Comparison of ENCODE assay signal across 23 mouse cellular contexts in genomic region chr16:28511413-28511812, GRCm38 (mm10).
DNase-seq lines count a peak whose midpoint lies in the region; ATAC-seq and TF ChIP-seq lines count a peak whose summit lies in the region.
"Had no signal": no experiment of that assay in that cellular context is flagged by ENCODE, and none has a peak within 500 bp of the region (broad histone marks: within the 10 kb centered on the region; RNA-seq: fewer than 3 reads in every experiment).

No protein-coding gene starts in this region.

- H3K27ac ChIP-seq in forebrain, postnatal 0 days (ENCODE audit: low read depth, low read length), result no peak overlapping the region
- H3K27ac ChIP-seq in forebrain, embryonic 14.5 days (ENCODE audit: low read depth, low read length), result no peak overlapping the region
- H3K27ac ChIP-seq in heart, embryonic 11.5 days (ENCODE audit: low read depth, low read length), result no peak overlapping the region
- H3K27ac ChIP-seq: forebrain, embryonic 10.5 days; hindbrain, postnatal 0 days; kidney, postnatal 0 days; limb, embryonic 13.5 days; liver, embryonic 13.5 days; lung, embryonic 15.5 days; midbrain, embryonic 15.5 days had no signal

- no peak overlapping the region for H3K4me3 ChIP-seq in forebrain, postnatal 0 days (ENCODE audit: low read depth, low read length)
- H3K4me3 ChIP-seq in forebrain, embryonic 14.5 days (ENCODE audit: low read depth, low read length), result no peak overlapping the region
- no peak overlapping the region for H3K4me3 ChIP-seq in heart, embryonic 11.5 days (ENCODE audit: low read depth, low read length)
- H3K4me3 ChIP-seq: forebrain, embryonic 10.5 days; limb, embryonic 13.5 days; liver, embryonic 13.5 days; lung, embryonic 15.5 days; midbrain, embryonic 15.5 days had no signal

- H3K27me3 ChIP-seq in forebrain, postnatal 0 days (ENCODE audit: insufficient read depth, low read length), result no peaks in the 10 kb centered on the region
- H3K27me3 ChIP-seq in forebrain, embryonic 14.5 days (replicated peaks; ENCODE audit: control insufficient read depth, insufficient read depth, low read length), result no peaks in the 10 kb centered on the region
- H3K27me3 ChIP-seq in heart, embryonic 11.5 days (ENCODE audit: control insufficient read depth, insufficient read depth, low read length), result no peaks in the 10 kb centered on the region
- H3K27me3 ChIP-seq: limb, embryonic 13.5 days; liver, embryonic 13.5 days; lung, embryonic 15.5 days; midbrain, embryonic 15.5 days had no signal

- ATAC-seq in forebrain, postnatal 0 days, result peak; percentile 29; the same call in 1 of the 2 replicates
- no peak for ATAC-seq in forebrain, embryonic 14.5 days
- ATAC-seq in heart, embryonic 11.5 days (replicated peaks; ENCODE audit: insufficient number of reproducible peaks, low FRiP score, low TSS enrichment), result no peak
- ATAC-seq: hindbrain, postnatal 0 days had no signal

- DNase-seq in forebrain, postnatal 0 days, result no peak
- no peak for DNase-seq in forebrain, embryonic 14.5 days (ENCODE audit: low spot score)
- peak; percentile 15 for DNase-seq in right cerebral cortex, postnatal 14 days
- DNase-seq in right cerebral cortex, adult 2 months (ENCODE audit: low spot score in 2 of 2), result no peak
- peak; percentile 12 for DNase-seq in embryo, embryonic 11 days
- no peak for DNase-seq in layer of hippocampus, adult 11-12 months (ENCODE audit: low spot score)
- no peak for DNase-seq in adrenal gland, adult (ENCODE audit: inconsistent age in 2 of 2, low spot score in 1 of 2)
- DNase-seq: adrenal gland, postnatal 25 days; cerebellum, adult 2 months; cerebellum, postnatal 36 days; gastrocnemius, postnatal 10 days; heart, adult 18-20 months; heart, postnatal 36 days; kidney, adult 11 months; liver, embryonic 13.5 days; lung, postnatal 4 days had no signal

- H3K4me2 ChIP-seq in forebrain, postnatal 0 days (ENCODE audit: low read depth), result no peak overlapping the region
- no peak overlapping the region for H3K4me2 ChIP-seq in forebrain, embryonic 14.5 days (ENCODE audit: low read length)
- no peak overlapping the region for H3K4me2 ChIP-seq in heart, embryonic 11.5 days
- H3K4me2 ChIP-seq: limb, embryonic 13.5 days; liver, embryonic 13.5 days; lung, embryonic 15.5 days; midbrain, embryonic 15.5 days had no signal

- no peaks in the 10 kb centered on the region for H3K36me3 ChIP-seq in forebrain, postnatal 0 days (ENCODE audit: insufficient read depth)
- no peaks in the 10 kb centered on the region for H3K36me3 ChIP-seq in forebrain, embryonic 14.5 days (ENCODE audit: control insufficient read depth, insufficient read depth, low read length)
- no peaks in the 10 kb centered on the region for H3K36me3 ChIP-seq in heart, embryonic 11.5 days (ENCODE audit: control insufficient read depth, insufficient read depth, low read length)
- H3K36me3 ChIP-seq: forebrain, embryonic 10.5 days; limb, embryonic 13.5 days; liver, embryonic 13.5 days; lung, embryonic 15.5 days; midbrain, embryonic 15.5 days had no signal

- TF ChIP-seq CTCF in forebrain, postnatal 0 days (IDR thresholded peaks at IDR 0.05; ENCODE audit: low read depth), result no peak

- no peaks in the 10 kb centered on the region for H3K9me3 ChIP-seq in forebrain, postnatal 0 days (ENCODE audit: low read length)
- no peaks in the 10 kb centered on the region for H3K9me3 ChIP-seq in forebrain, embryonic 14.5 days (replicated peaks; ENCODE audit: control insufficient read depth, low read length)
- no peaks in the 10 kb centered on the region for H3K9me3 ChIP-seq in heart, embryonic 11.5 days (replicated peaks; ENCODE audit: control insufficient read depth, low read length)
- H3K9me3 ChIP-seq: forebrain, embryonic 10.5 days; limb, embryonic 13.5 days; liver, embryonic 13.5 days; lung, embryonic 15.5 days; midbrain, embryonic 15.5 days had no signal

- WGBS in forebrain, postnatal 0 days, result 30% methylated on average over 5 of the region's 5 CpGs
- 32% methylated on average over 5 of the region's 5 CpGs for WGBS in forebrain, embryonic 14.5 days
- 25% methylated on average over 5 of the region's 5 CpGs for WGBS in heart, embryonic 11.5 days (ENCODE audit: insufficient replicate concordance)

- no peaks in the 10 kb centered on the region for H3K4me1 ChIP-seq in forebrain, postnatal 0 days (ENCODE audit: insufficient read depth)
- no peaks in the 10 kb centered on the region for H3K4me1 ChIP-seq in forebrain, embryonic 14.5 days (ENCODE audit: control insufficient read depth, insufficient read depth, low read length)
- H3K4me1 ChIP-seq in heart, embryonic 11.5 days (ENCODE audit: control insufficient read depth, insufficient read depth, low read length), result no peaks in the 10 kb centered on the region
- H3K4me1 ChIP-seq: limb, embryonic 13.5 days; liver, embryonic 13.5 days; lung, embryonic 15.5 days had no signal

- no peak overlapping the region for H3K9ac ChIP-seq in forebrain, postnatal 0 days
- H3K9ac ChIP-seq in forebrain, embryonic 14.5 days (ENCODE audit: low read length), result no peak overlapping the region
- no peak overlapping the region for H3K9ac ChIP-seq in heart, embryonic 11.5 days (ENCODE audit: low read depth, low read length)
- H3K9ac ChIP-seq: limb, embryonic 13.5 days; liver, embryonic 13.5 days; lung, embryonic 15.5 days; midbrain, embryonic 15.5 days had no signal

Comparison
In these comparisons a context has a peak if more than half of its experiments do, and no peak if none do; other contexts are left out.
1. DNase-seq: peak in right cerebral cortex, postnatal 14 days (single experiment) and embryo, embryonic 11 days (single experiment); none in forebrain, postnatal 0 days (single experiment), forebrain, embryonic 14.5 days (single experiment), right cerebral cortex, adult 2 months (0 of 2), layer of hippocampus, adult 11-12 months (single experiment) and adrenal gland, adult (0 of 2).